Mouse (Mus musculus): ENCODE data around the gene Muc3a.

Gene Muc3a

GRCm38 (mm10) chr5:137212289-137212688 lies at the start of gene Muc3a:
TSS of gene Muc3a (minus strand) at chr5:137212389.
- in situ Hi-C loops (cut with MboI; ENCODE audit: unreplicated experiment in 2 of 2): no loop called here

GRCm38 (mm10) chr5:137211114-137211829 lies 917 bp downstream of the Muc3a start:
- in situ Hi-C loops (cut with MboI; ENCODE audit: unreplicated experiment in 2 of 2): no loop called here

GRCm38 (mm10) chr5:137210689-137211088 lies 1.5 kb downstream of the Muc3a start:
- in situ Hi-C loops (cut with MboI; ENCODE audit: unreplicated experiment in 2 of 2): no loop called here

GRCm38 (mm10) chr5:137205301-137205700 lies 6.9 kb downstream of the Muc3a start:
- in situ Hi-C loops (cut with MboI; ENCODE audit: unreplicated experiment in 2 of 2): no loop called here

GRCm38 (mm10) chr5:137194488-137195120 lies 17.6 kb downstream of the Muc3a start:
- in situ Hi-C loops (cut with MboI; ENCODE audit: unreplicated experiment in 2 of 2): no loop called here

GRCm38 (mm10) chr5:137193279-137193952 lies 18.8 kb downstream of the Muc3a start:
- in situ Hi-C loops (cut with MboI; ENCODE audit: unreplicated experiment in 2 of 2): no loop called here

GRCm38 (mm10) chr5:137189326-137189725 lies 22.9 kb downstream of the Muc3a start:
- in situ Hi-C loops (cut with MboI; ENCODE audit: unreplicated experiment in 2 of 2): no loop called here

GRCm38 (mm10) chr5:137185362-137185761 lies 26.8 kb downstream of the Muc3a start:
- in situ Hi-C loops (cut with MboI; ENCODE audit: unreplicated experiment in 2 of 2): no loop called here

- in situ Hi-C loops (cut with MboI; ENCODE audit: unreplicated experiment in 2 of 2): no loop called here
Observed at GRCm38 (mm10) chr5:137179646-137180374, 32.4 kb downstream of the Muc3a start.

GRCm38 (mm10) chr5:137173967-137174366 lies 38.2 kb downstream of the Muc3a start:
- in situ Hi-C loops (cut with MboI; ENCODE audit: unreplicated experiment in 2 of 2): no loop called here

- in situ Hi-C loops (cut with MboI; ENCODE audit: unreplicated experiment in 2 of 2): no loop called here
Observed at GRCm38 (mm10) chr5:137172591-137172990, 39.6 kb downstream of the Muc3a start.

- in situ Hi-C loops (cut with MboI; ENCODE audit: unreplicated experiment in 2 of 2): no loop called here
Observed at GRCm38 (mm10) chr5:137171478-137171877, 40.7 kb downstream of the Muc3a start.

- in situ Hi-C loops (cut with MboI; ENCODE audit: unreplicated experiment in 2 of 2): no loop called here
Observed at GRCm38 (mm10) chr5:137170836-137171380, 41.3 kb downstream of the Muc3a start.

GRCm38 (mm10) chr5:137167539-137167938 lies 44.6 kb downstream of the Muc3a start:
- in situ Hi-C loops (cut with MboI; ENCODE audit: unreplicated experiment in 2 of 2): no loop called here

- in situ Hi-C loops (cut with MboI; ENCODE audit: unreplicated experiment in 2 of 2): no loop called here
Observed at GRCm38 (mm10) chr5:137166012-137166411, 46.2 kb downstream of the Muc3a start.

GRCm38 (mm10) chr5:137161853-137162252 lies 50.3 kb downstream of the Muc3a start:
- in situ Hi-C loops (cut with MboI; ENCODE audit: unreplicated experiment in 2 of 2): no loop called here

GRCm38 (mm10) chr5:137159461-137159860 lies 52.7 kb downstream of the Muc3a start:
- in situ Hi-C loops (cut with MboI; ENCODE audit: unreplicated experiment in 2 of 2): loop anchor here (5.0 kb wide), 1 partner anchor 128 kb away; the partner anchor contains the start of gene Ache (in 2 of the 2)
